15 mouse cellular contexts compared by ENCODE assay signal in the genomic region with DNA sequence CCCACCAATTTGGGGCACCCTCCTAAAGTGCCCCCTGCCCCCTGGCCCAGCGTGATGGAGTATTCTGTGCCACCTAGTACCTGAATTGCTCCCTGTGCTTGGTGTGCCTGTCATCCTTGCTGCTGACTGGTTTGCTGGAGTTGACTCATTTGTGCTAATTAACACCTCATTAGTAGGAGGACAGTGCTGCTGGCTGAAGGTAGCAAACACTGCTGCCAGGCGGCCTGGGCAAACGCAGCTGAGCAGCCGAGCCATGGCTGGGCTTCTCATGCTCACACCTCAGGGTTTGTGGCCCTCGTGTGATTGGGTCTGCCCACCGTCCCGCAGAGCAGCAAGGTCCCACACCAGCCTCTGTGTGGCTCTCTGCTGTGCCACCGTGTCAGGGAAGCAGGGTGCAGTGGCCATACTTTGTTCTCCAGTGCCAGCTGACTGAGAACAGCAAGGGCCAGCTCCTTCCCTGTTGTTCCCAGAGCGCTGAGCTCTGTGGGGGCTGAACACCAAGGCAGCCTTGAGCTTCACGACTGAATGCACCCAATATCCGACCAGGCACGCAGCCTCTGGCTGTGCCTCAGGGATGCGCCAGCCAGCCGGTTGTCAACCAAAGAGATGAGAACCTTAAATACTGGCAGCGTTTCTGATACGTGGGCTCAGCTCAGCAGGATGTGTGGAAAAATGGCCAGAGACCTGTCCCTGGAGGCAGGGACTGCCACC. TPM values are rescaled to one million over a fixed set of nuclear protein-coding genes. Genes with fewer than 3 reads are reported as not detected.
DNase-seq lines count a peak whose midpoint lies in the region; ATAC-seq and TF ChIP-seq lines count a peak whose summit lies in the region.
"Had no signal": no experiment of that assay in that cellular context is flagged by ENCODE, and none has a peak within 500 bp of the region (broad histone marks: within the 10 kb centered on the region; RNA-seq: fewer than 3 reads in every experiment).

No protein-coding gene starts in this region.

- no peak overlapping the region for H3K4me3 ChIP-seq in embryonic facial prominence, embryonic 13.5 days
- no peak overlapping the region for H3K4me3 ChIP-seq in embryonic facial prominence, embryonic 10.5 days
- H3K4me3 ChIP-seq in forebrain, embryonic 14.5 days (ENCODE audit: low read depth, low read length): no peak overlapping the region
- H3K4me3 ChIP-seq in stomach, postnatal 0 days (ENCODE audit: low read depth, low read length): no peak overlapping the region

- H3K36me3 ChIP-seq in embryonic facial prominence, embryonic 13.5 days: peaks cover 42% of the 10 kb centered on the region
- H3K36me3 ChIP-seq in embryonic facial prominence, embryonic 10.5 days (replicated peaks): peaks cover 58% of the 10 kb centered on the region
- peaks cover 27% of the 10 kb centered on the region for H3K36me3 ChIP-seq in forebrain, embryonic 14.5 days (ENCODE audit: control insufficient read depth, insufficient read depth, low read length)
- peaks cover 6% of the 10 kb centered on the region; the same call in 1 of the 2 replicates for H3K36me3 ChIP-seq in stomach, postnatal 0 days (ENCODE audit: control insufficient read depth, insufficient read depth, low read length)

- H3K9ac ChIP-seq in embryonic facial prominence, embryonic 13.5 days: 0 out of 2 replicates have a peak overlapping the region, but pooled peaks have one; percentile 32
- H3K9ac ChIP-seq in forebrain, embryonic 14.5 days (ENCODE audit: low read length): no peak overlapping the region
- no peak overlapping the region for H3K9ac ChIP-seq in stomach, postnatal 0 days (ENCODE audit: low read length)
- H3K9ac ChIP-seq: liver, embryonic 14.5 days had no signal

- peaks cover 13% of the 10 kb centered on the region for H3K4me1 ChIP-seq in embryonic facial prominence, embryonic 13.5 days
- H3K4me1 ChIP-seq in embryonic facial prominence, embryonic 10.5 days: peaks cover 30% of the 10 kb centered on the region
- no peaks in the 10 kb centered on the region for H3K4me1 ChIP-seq in forebrain, embryonic 14.5 days (ENCODE audit: control insufficient read depth, insufficient read depth, low read length)
- H3K4me1 ChIP-seq in stomach, postnatal 0 days (replicated peaks; ENCODE audit: control insufficient read depth, insufficient read depth): no peaks in the 10 kb centered on the region

- no peak overlapping the region for H3K4me2 ChIP-seq in embryonic facial prominence, embryonic 13.5 days
- no peak overlapping the region for H3K4me2 ChIP-seq in forebrain, embryonic 14.5 days (ENCODE audit: low read length)
- H3K4me2 ChIP-seq in stomach, postnatal 0 days (replicated peaks; ENCODE audit: low read depth): no peak overlapping the region

- H3K9me3 ChIP-seq in embryonic facial prominence, embryonic 13.5 days: no peaks in the 10 kb centered on the region
- H3K9me3 ChIP-seq in embryonic facial prominence, embryonic 10.5 days: no peaks in the 10 kb centered on the region
- no peaks in the 10 kb centered on the region for H3K9me3 ChIP-seq in forebrain, embryonic 14.5 days (replicated peaks; ENCODE audit: control insufficient read depth, low read length)
- H3K9me3 ChIP-seq in stomach, postnatal 0 days (ENCODE audit: control insufficient read depth, low read length): no peaks in the 10 kb centered on the region

- H3K27ac ChIP-seq in embryonic facial prominence, embryonic 13.5 days: no peak overlapping the region
- H3K27ac ChIP-seq in embryonic facial prominence, embryonic 10.5 days (replicated peaks): no peak overlapping the region
- H3K27ac ChIP-seq in forebrain, embryonic 14.5 days (ENCODE audit: low read depth, low read length): peak overlapping the region; percentile 44; the same call in 1 of the 2 replicates
- no peak overlapping the region for H3K27ac ChIP-seq in stomach, postnatal 0 days (replicated peaks)
- H3K27ac ChIP-seq: liver, embryonic 14.5 days had no signal

- no peak for TF ChIP-seq CTCF in stomach, postnatal 0 days (IDR thresholded peaks at IDR 0.05; ENCODE audit: low read depth)

- H3K27me3 ChIP-seq in embryonic facial prominence, embryonic 13.5 days: no peaks in the 10 kb centered on the region
- no peaks in the 10 kb centered on the region for H3K27me3 ChIP-seq in embryonic facial prominence, embryonic 10.5 days (replicated peaks; ENCODE audit: low read depth, poor library complexity, severe bottlenecking)
- H3K27me3 ChIP-seq in forebrain, embryonic 14.5 days (replicated peaks; ENCODE audit: control insufficient read depth, insufficient read depth, low read length): no peaks in the 10 kb centered on the region
- H3K27me3 ChIP-seq in stomach, postnatal 0 days (ENCODE audit: control insufficient read depth, insufficient read depth, low read length): no peaks in the 10 kb centered on the region

- WGBS in embryonic facial prominence, embryonic 13.5 days: 84% methylated on average over 16 of the region's 16 CpGs
- WGBS in embryonic facial prominence, embryonic 10.5 days: 81% methylated on average over 16 of the region's 16 CpGs
- 59% methylated on average over 16 of the region's 16 CpGs for WGBS in forebrain, embryonic 14.5 days
- WGBS in stomach, postnatal 0 days: 79% methylated on average over 16 of the region's 16 CpGs

- no peak for TF ChIP-seq EP300 in stomach, postnatal 0 days (optimal IDR thresholded peaks at IDR 0.05)

- ATAC-seq in embryonic facial prominence, embryonic 13.5 days (ENCODE audit: insufficient number of reproducible peaks, insufficient read depth, low FRiP score, low TSS enrichment, low read depth): no peak
- ATAC-seq in forebrain, embryonic 14.5 days: 0 out of 2 replicates have a peak, but pooled peaks have one; percentile 32
- ATAC-seq in stomach, postnatal 0 days (ENCODE audit: low FRiP score, low TSS enrichment): no peak

- DNase-seq in embryonic facial prominence, embryonic 10.5 days (ENCODE audit: low spot score): no peak
- peak; percentile 51 for DNase-seq in layer of hippocampus, postnatal 10 days (ENCODE audit: low spot score in 2 of 2)
- DNase-seq in layer of hippocampus, adult 9-11 months: no peak
- DNase-seq in MN1 (ENCODE audit: low spot score): peak; percentile 45
- peak; percentile 38 for DNase-seq in forebrain, embryonic 14.5 days (ENCODE audit: low spot score)
- DNase-seq in stomach, postnatal 0 days (ENCODE audit: low spot score): no peak
- DNase-seq in kidney, adult 18-20 months: no peak
- DNase-seq: kidney, adult 11 months; lung, postnatal 10 days; thymus, postnatal 36 days had no signal

RNA-seq across cellular contexts. Expression of a gene that starts 15.7 kb away (rescaled TPM):
- 21.8 and 29.1 TPM in 2 replicates for polyA plus RNA-seq in embryonic facial prominence, embryonic 13.5 days (2015; fragmentation: Nextera tagmentation; extraction: Ambion mirVana)
- polyA plus RNA-seq in embryonic facial prominence, embryonic 10.5 days (2016; fragmentation: Nextera tagmentation; extraction: Ambion mirVana): 31.3 and 33.0 TPM in 2 replicates
- total RNA-seq in layer of hippocampus, postnatal 10 days (2021): 10 to 100 TPM; 15.0 to 17.7 TPM
- 32.4 and 34.3 TPM in 2 replicates for polyA plus RNA-seq in forebrain, embryonic 14.5 days (2014; fragmentation: Nextera tagmentation; extraction: Ambion mirVana)
- 13.9 and 14.0 TPM in 2 replicates for polyA plus RNA-seq in stomach, postnatal 0 days (2015; fragmentation: Nextera tagmentation; extraction: Ambion mirVana)

RNA-seq across cellular contexts. Expression of a gene that starts 18.2 kb away (rescaled TPM):
- 0.17 TPM in 1 of 2 replicates, not detected in the other for polyA plus RNA-seq in embryonic facial prominence, embryonic 13.5 days (2015; fragmentation: Nextera tagmentation; extraction: Ambion mirVana)
- polyA plus RNA-seq in embryonic facial prominence, embryonic 10.5 days (2016; fragmentation: Nextera tagmentation; extraction: Ambion mirVana): 0.49 and 0.67 TPM in 2 replicates
- total RNA-seq in layer of hippocampus, postnatal 10 days (2021): 10 to 100 TPM; 15.3 to 16.2 TPM
- polyA plus RNA-seq in forebrain, embryonic 14.5 days (2014; fragmentation: Nextera tagmentation; extraction: Ambion mirVana): 2.1 and 2.2 TPM in 2 replicates
- 0.05 TPM in 1 of 2 replicates, not detected in the other for polyA plus RNA-seq in stomach, postnatal 0 days (2015; fragmentation: Nextera tagmentation; extraction: Ambion mirVana)
- total RNA-seq: gastrocnemius, adult 18-20 months; heart, postnatal 25 days had no signal
- polyA plus RNA-seq: liver, embryonic 14.5 days; stomach, embryonic 16.5 days had no signal

RNA-seq across cellular contexts. Expression of a gene that starts 33.0 kb away (rescaled TPM):
- 35.8 and 41.6 TPM in 2 replicates for polyA plus RNA-seq in embryonic facial prominence, embryonic 13.5 days (2015; fragmentation: Nextera tagmentation; extraction: Ambion mirVana)
- polyA plus RNA-seq in embryonic facial prominence, embryonic 10.5 days (2016; fragmentation: Nextera tagmentation; extraction: Ambion mirVana): 23.6 and 24.9 TPM in 2 replicates
- 10 to 100 TPM; 53.2 to 54.4 TPM for total RNA-seq in layer of hippocampus, postnatal 10 days (2021)
- polyA plus RNA-seq in forebrain, embryonic 14.5 days (2014; fragmentation: Nextera tagmentation; extraction: Ambion mirVana): 59.9 and 66.0 TPM in 2 replicates
- 46.4 and 50.4 TPM in 2 replicates for polyA plus RNA-seq in stomach, postnatal 0 days (2015; fragmentation: Nextera tagmentation; extraction: Ambion mirVana)

RNA-seq across cellular contexts. Expression of a gene that starts 43.8 kb away (rescaled TPM):
- polyA plus RNA-seq in embryonic facial prominence, embryonic 13.5 days (2015; fragmentation: Nextera tagmentation; extraction: Ambion mirVana): 6.2 and 8.2 TPM in 2 replicates
- polyA plus RNA-seq in embryonic facial prominence, embryonic 10.5 days (2016; fragmentation: Nextera tagmentation; extraction: Ambion mirVana): 8.3 and 8.6 TPM in 2 replicates
- 10 to 100 TPM; 38.0 to 40.6 TPM for total RNA-seq in layer of hippocampus, postnatal 10 days (2021)
- polyA plus RNA-seq in forebrain, embryonic 14.5 days (2014; fragmentation: Nextera tagmentation; extraction: Ambion mirVana): 33.6 and 40.3 TPM in 2 replicates
- 1.4 TPM in 2 replicates for polyA plus RNA-seq in stomach, postnatal 0 days (2015; fragmentation: Nextera tagmentation; extraction: Ambion mirVana)

RNA-seq across cellular contexts. Expression of a gene that starts 43.8 kb away (rescaled TPM):
- polyA plus RNA-seq in embryonic facial prominence, embryonic 13.5 days (2015; fragmentation: Nextera tagmentation; extraction: Ambion mirVana): 578 and 596 TPM in 2 replicates
- 909 and 921 TPM in 2 replicates for polyA plus RNA-seq in embryonic facial prominence, embryonic 10.5 days (2016; fragmentation: Nextera tagmentation; extraction: Ambion mirVana)
- total RNA-seq in layer of hippocampus, postnatal 10 days (2021): 100 to 1,000 TPM; 215 to 226 TPM
- polyA plus RNA-seq in forebrain, embryonic 14.5 days (2014; fragmentation: Nextera tagmentation; extraction: Ambion mirVana): 584 and 804 TPM in 2 replicates
- 469 and 490 TPM in 2 replicates for polyA plus RNA-seq in stomach, postnatal 0 days (2015; fragmentation: Nextera tagmentation; extraction: Ambion mirVana)

Comparison
In these comparisons a context has a peak if more than half of its experiments do, and no peak if none do; other contexts are left out.
1. DNase-seq: peak in layer of hippocampus, postnatal 10 days (2 of 2), MN1 (single experiment) and forebrain, embryonic 14.5 days (single experiment); none in embryonic facial prominence, embryonic 10.5 days (single experiment), layer of hippocampus, adult 9-11 months (single experiment), stomach, postnatal 0 days (single experiment) and kidney, adult 18-20 months (single experiment).